Mouse (Mus musculus) stomach, postnatal 0 days (tissue): ENCODE results near the gene Hydin.

Experiments used
- CTCF ChIP-seq: IDR thresholded peaks from 2 replicates; pipeline ENCODE4 v1.5.1; 2016; ENCODE audit warnings: antibody characterized with exemption, low read depth, mild to moderate bottlenecking, moderate library complexity
- EP300 ChIP-seq: optimal IDR thresholded peaks from 2 replicates; pipeline ENCODE3; 2016; ENCODE audit warnings: antibody characterized with exemption

GRCm38 (mm10) chr8:110500661-110501060, 233.9 kb downstream of the Hydin start:
- TF ChIP-seq CTCF: no peak
- TF ChIP-seq EP300: no peak
